Mouse (Mus musculus) activated CD4-positive, CD25-positive, alpha-beta regulatory T cell, adult 4 months (primary cell): ENCODE results near the gene Drd4. TPM values are rescaled to one million over a fixed set of nuclear protein-coding genes. Genes with fewer than 3 reads are reported as not detected.
A peak's percentile ranks its signal among the peaks of the same experiment; 100 is the strongest.

Experiments used
- ATAC-seq: one replicate; pipeline ENCODE4 v1.8.0; 2017
- polyA plus RNA-seq, 2 experiments: library from polyadenylated mRNA; unstranded; fragments of 100-300 nt; shearing (Covaris generic); gene quantifications; one replicate each; pipeline ENCODE4 v1.2.1; 2017

Drd4 gene
- polyA plus RNA-seq, 2 experiments from 2014 or later: not detected

- ATAC-seq: no peak
Measured at GRCm38 (mm10) chr7:141335682-141336081, 43.9 kb downstream of the Drd4 start.

DNA sequence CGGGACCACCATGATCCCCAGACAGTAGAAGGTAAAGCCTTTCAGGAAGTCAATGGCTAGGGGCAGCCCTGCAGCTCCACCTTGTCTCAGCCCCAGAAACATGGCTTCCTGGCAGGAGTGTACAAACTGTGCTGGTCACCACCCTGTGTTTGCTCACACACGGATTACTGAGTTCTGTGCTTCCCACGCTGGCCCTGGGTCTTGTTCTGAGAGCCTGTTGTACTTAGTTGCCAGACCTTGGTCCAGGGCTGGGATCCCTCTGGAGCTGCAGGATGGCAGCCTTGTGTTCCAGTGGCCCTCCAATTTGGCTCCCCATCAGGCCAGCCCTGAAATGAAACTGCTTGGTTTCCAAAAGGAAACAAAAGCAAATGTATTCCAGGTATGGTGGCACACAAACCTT, 44.5 kb downstream of the Drd4 start:
- no peak for ATAC-seq

DNA sequence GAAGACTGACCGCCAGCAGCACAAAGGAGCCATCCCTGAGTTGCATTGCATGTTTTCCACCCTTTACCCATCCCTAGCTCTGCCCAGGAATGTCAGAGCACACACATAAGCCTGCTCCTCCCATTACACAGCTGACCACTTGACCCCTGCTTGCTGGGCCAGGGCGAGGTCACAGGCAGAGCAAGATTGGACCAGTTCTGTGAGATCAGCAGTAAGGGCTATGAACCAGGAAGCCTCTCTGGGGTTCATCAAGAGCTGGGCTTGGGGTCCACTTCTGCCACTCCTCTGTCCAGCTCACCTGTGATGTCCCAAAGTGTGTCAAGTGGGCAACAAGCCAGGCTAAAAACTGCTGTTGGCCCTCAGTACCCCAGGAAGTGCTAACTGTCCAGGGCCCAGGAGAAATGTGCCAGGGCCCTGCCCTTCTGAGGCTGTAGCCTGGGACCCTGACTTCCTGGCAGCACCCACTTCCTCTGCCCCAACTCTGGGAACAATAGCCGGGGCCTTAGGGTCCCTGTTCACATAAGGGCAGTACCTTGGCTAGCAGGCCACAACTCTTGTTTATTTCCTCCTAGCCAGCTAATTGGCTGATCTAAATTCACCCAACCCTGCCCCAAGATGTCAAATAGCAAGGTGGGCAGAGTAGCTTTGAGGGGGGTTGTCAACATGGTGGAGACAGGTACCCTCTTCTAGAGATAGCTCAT, 46.1 kb downstream of the Drd4 start:
- ATAC-seq: no peak

DNA sequence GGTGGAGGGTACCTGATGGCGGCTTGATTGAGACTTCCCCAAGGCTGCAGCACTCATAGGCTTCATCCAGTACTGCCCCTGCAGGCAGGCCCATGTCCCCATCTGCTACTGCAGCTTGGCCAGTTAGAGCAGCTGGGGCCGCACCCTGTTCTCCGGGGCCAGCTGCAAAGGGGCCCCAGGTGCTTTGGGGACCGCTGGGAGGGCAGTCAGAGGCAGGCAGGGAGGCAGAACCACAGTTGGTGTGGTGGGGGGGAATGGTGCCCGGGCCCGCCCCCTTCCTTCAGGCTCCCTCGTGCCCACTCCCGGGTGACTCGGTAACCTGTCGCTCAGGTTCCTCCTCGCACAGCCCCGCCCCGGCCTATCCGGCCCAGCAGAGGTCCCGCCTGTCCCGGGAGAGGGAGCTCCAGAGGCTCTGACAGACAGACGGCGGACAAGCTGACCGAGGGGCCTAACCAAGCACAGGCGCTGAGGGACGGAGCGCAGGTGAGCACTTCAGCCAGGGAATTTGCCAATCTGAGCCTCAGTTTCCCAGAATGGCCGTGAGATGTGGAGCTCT, 46.8 kb downstream of the Drd4 start, which contains the start of gene Eps8l2:
Gene Eps8l2, plus strand, starts transcription at position 305 of the 556 bp plus-strand sequence.
- ATAC-seq: no peak

DNA sequence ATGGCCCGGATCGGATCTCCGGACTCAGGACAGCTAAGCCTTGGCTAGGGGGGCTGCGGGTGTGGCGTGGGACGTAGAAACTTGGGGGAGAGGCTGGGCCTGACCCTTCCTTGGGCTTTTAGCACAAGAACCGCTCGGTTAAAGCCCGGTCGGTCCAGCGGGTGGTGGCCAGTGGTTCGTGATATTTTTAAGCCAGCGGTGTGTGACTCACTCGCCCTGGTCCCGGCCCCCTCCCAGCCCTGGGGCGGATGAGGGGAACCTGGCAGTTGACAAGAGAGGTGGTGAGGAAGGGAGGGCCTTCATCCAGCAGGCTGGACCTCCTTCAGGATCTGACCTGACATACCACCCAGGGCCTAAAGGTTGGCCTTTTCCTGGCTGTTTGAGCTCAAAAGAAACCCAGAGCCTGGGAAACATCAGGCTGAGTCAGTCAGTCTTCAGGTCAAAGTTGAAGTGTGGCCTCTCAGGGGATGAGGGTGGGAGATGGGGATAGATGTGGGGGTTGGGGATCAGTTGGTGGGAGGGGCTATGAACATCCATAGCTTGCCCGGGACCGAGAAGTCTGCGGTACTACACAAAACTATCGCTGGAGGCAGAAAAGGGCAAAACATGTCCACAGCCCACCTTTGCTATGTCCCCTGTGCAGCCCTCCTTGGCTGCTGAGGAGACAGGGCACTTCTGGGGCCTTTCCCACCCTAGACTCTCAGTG, 47.6 kb downstream of the Drd4 start:
- no peak for ATAC-seq

- no peak for ATAC-seq
Measured at GRCm38 (mm10) chr7:141340023-141340422, 48.2 kb downstream of the Drd4 start.

GRCm38 (mm10) chr7:141340476-141340875, 48.7 kb downstream of the Drd4 start:
- ATAC-seq: no peak

GRCm38 (mm10) chr7:141341689-141342226, 50.0 kb downstream of the Drd4 start:
- ATAC-seq: no peak

- no peak for ATAC-seq
Measured at GRCm38 (mm10) chr7:141343230-141343629, 51.4 kb downstream of the Drd4 start.

DNA sequence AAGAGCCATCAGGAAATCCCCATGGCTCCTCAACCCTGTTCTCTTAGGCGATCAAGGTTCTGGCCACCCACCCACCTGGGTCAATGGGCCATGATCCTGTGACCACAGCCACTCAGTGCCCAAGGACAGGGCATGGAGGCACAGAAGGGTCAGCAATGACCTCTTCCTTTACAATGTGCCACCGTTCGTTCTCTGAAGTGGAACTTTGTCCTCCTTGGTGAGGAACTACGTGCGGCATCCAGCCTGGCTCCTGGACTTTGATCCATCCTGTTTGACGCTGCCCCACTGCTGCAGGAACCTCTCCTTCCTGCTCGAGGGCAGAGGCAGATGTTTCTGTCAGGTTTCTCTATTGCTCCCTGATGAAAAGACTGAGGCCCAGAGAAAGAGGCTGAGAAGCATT, 51.9 kb downstream of the Drd4 start:
- no peak for ATAC-seq

- peak; percentile 89 for ATAC-seq
Measured at GRCm38 (mm10) chr7:141344787-141345186, 53.0 kb downstream of the Drd4 start.

Other genes with a start within 250 kb of the Drd4 start
- gene B4galnt4, start 230.9 kb upstream of the Drd4 start, polyA plus RNA-seq: 10 to 100 TPM in 1 of 2 experiments, 1 to 10 TPM in 1; 6.4 to 11.9 TPM
- 100 to 1,000 TPM; 365 to 380 TPM for gene Pkp3, start 213.8 kb upstream of the Drd4 start, polyA plus RNA-seq
- 100 to 1,000 TPM; 163 to 179 TPM for gene Sigirr, start 191.4 kb upstream of the Drd4 start, polyA plus RNA-seq
- gene Ano9, start 174.2 kb upstream of the Drd4 start, polyA plus RNA-seq: not detected
- 1 to 10 TPM; 5.2 to 5.3 TPM for gene Ptdss2, start 169.6 kb upstream of the Drd4 start, polyA plus RNA-seq
- 100 to 1,000 TPM; 117 to 127 TPM for gene Rnh1, start 119.1 kb upstream of the Drd4 start, polyA plus RNA-seq
- gene Hras, start 98.0 kb upstream of the Drd4 start, polyA plus RNA-seq: 1 to 10 TPM; 1.7 to 4.7 TPM
- 1 to 10 TPM; 1.4 to 1.9 TPM for gene Lrrc56, start 97.8 kb upstream of the Drd4 start, polyA plus RNA-seq
- gene Lmntd2, start 77.9 kb upstream of the Drd4 start, polyA plus RNA-seq: 1 to 10 TPM; 5.6 to 5.9 TPM
- 10 to 100 TPM in 1 of 2 experiments, 1 to 10 TPM in 1; 8.3 to 14.2 TPM for gene Rassf7, start 76.1 kb upstream of the Drd4 start, polyA plus RNA-seq
- 10 to 100 TPM; 51.4 to 60.8 TPM for gene Phrf1, start 63.2 kb upstream of the Drd4 start, polyA plus RNA-seq
- 100 to 1,000 TPM in 1 of 2 experiments, 10 to 100 TPM in 1; 92.0 to 108 TPM for gene Irf7, start 25.5 kb upstream of the Drd4 start, polyA plus RNA-seq
- not detected for gene Cdhr5, start 15.2 kb upstream of the Drd4 start, polyA plus RNA-seq
- gene Sct, start 12.9 kb upstream of the Drd4 start, polyA plus RNA-seq: not detected
- 10 to 100 TPM; 17.1 to 22.5 TPM for gene Deaf1, start 35.7 kb downstream of the Drd4 start, polyA plus RNA-seq
- 10 to 100 TPM; 30.4 to 31.2 TPM for gene Tmem80, start 35.7 kb downstream of the Drd4 start, polyA plus RNA-seq
- not detected for gene Eps8l2, start 46.9 kb downstream of the Drd4 start, polyA plus RNA-seq
- gene Taldo1, start 100.2 kb downstream of the Drd4 start, polyA plus RNA-seq: 100 to 1,000 TPM; 422 to 471 TPM
- 10 to 100 TPM; 82.1 to 97.0 TPM for gene Gatd1, start 122.1 kb downstream of the Drd4 start, polyA plus RNA-seq
- not detected for gene Cend1, start 137.5 kb downstream of the Drd4 start, polyA plus RNA-seq
- gene Slc25a22, start 145.9 kb downstream of the Drd4 start, polyA plus RNA-seq: 10 to 100 TPM; 26.8 to 51.1 TPM
- gene Pidd1, start 152.0 kb downstream of the Drd4 start, polyA plus RNA-seq: 10 to 100 TPM in 1 of 2 experiments, 1 to 10 TPM in 1; 5.3 to 12.7 TPM
- gene Rplp2, start 155.4 kb downstream of the Drd4 start, polyA plus RNA-seq: 1,000 to 10,000 TPM; 3,324 to 3,604 TPM
- 10 to 100 TPM; 58.2 to 70.2 TPM for gene Pnpla2, start 163.2 kb downstream of the Drd4 start, polyA plus RNA-seq
- gene Cracr2b, start 169.1 kb downstream of the Drd4 start, polyA plus RNA-seq: not detected
- 1 to 10 TPM; 8.3 to 8.7 TPM for gene Cd151, start 175.4 kb downstream of the Drd4 start, polyA plus RNA-seq
- gene Polr2l, start 183.1 kb downstream of the Drd4 start, polyA plus RNA-seq: 10 to 100 TPM; 22.3 to 22.6 TPM
- 1 to 10 TPM; 1.5 to 2.7 TPM for gene Tspan4, start 183.2 kb downstream of the Drd4 start, polyA plus RNA-seq
- 10 to 100 TPM; 14.2 to 14.4 TPM for gene Chid1, start 247.9 kb downstream of the Drd4 start, polyA plus RNA-seq